Mouse (Mus musculus) CH12.LX (cell line): ENCODE measurements at regions not wholly inside any gene's neighbourhood (a gene's known extent, or its start where the extent isn't known, plus 50 kb on each side); places are given as distances from the start of the nearest gene placed in this dataset.

Source experiments
- DNase-seq: peaks from one replicate; pipeline ENCODE4 v3.0.0-alpha.2; 2013; ENCODE audit errors: extremely low read depth
- H3K27ac ChIP-seq: 2 replicates; pipeline ENCODE4 v1.5.1; 2012; ENCODE audit warnings: low read depth, mild to moderate bottlenecking, control low read depth, moderate library complexity; ENCODE audit not compliant: insufficient read depth
- H3K27me3 ChIP-seq: replicated peaks from 2 replicates; pipeline ENCODE3; 2012; ENCODE audit warnings: inconsistent platforms
- H3K36me3 ChIP-seq, 2 experiments: replicated peaks in 1 of 2; 2 replicates each; pipeline versions ENCODE3 to v1.6.1; 2012; ENCODE audit warnings: inconsistent platforms in 1 of 2, low read length in 1 of 2, mild to moderate bottlenecking in 1 of 2, mixed read lengths in 1 of 2, moderate library complexity in 1 of 2; ENCODE audit not compliant: control insufficient read depth in 1 of 2, insufficient read depth in 1 of 2
- H3K4me1 ChIP-seq, 2 experiments: 2 replicates each; pipeline ENCODE4 v1.6.1; 2012; ENCODE audit warnings: inconsistent platforms in 1 of 2, moderate library complexity in 1 of 2; ENCODE audit not compliant: insufficient read depth in 2 of 2, control insufficient read depth in 1 of 2
- H3K4me2 ChIP-seq: 2 replicates; pipeline ENCODE4 v1.6.1; 2012; ENCODE audit warnings: low read depth, mild to moderate bottlenecking, control low read depth; ENCODE audit not compliant: poor library complexity, insufficient read depth, severe bottlenecking
- H3K4me3 ChIP-seq, 3 experiments: fragments of 150-350 bp in 1 of 3; sonication (generic) in 1 of 3; replicated peaks in 1 of 3; 2 replicates each; pipeline versions ENCODE3 to v1.5.1; 2011 to 2012; ENCODE audit warnings: low read depth in 2 of 3, low read length in 2 of 3, mild to moderate bottlenecking in 2 of 3, moderate library complexity in 2 of 3, control low read depth in 1 of 3, improper control_type of control experiment in 1 of 3, inconsistent platforms in 1 of 3, mixed read lengths in 1 of 3; ENCODE audit not compliant: poor library complexity in 1 of 3
- H3K79me2 ChIP-seq: replicated peaks from 2 replicates; pipeline ENCODE4 v1.6.1; 2012; ENCODE audit warnings: mild to moderate bottlenecking, moderate library complexity; ENCODE audit not compliant: control insufficient read depth, poor library complexity, insufficient read depth, severe bottlenecking; ENCODE audit errors: extremely low read depth
- H3K9ac ChIP-seq: 2 replicates; pipeline ENCODE4 v1.6.1; 2012; ENCODE audit warnings: low read depth, mild to moderate bottlenecking, control low read depth, moderate library complexity; ENCODE audit not compliant: insufficient read depth
- H3K9me3 ChIP-seq: replicated peaks from 2 replicates; pipeline ENCODE3; 2012; ENCODE audit warnings: low read length, inconsistent platforms, mixed read lengths
- EP300 ChIP-seq: IDR thresholded peaks from 2 replicates; pipeline ENCODE4 v1.6.1; 2011; ENCODE audit warnings: low read length, improper control_type of control experiment
- ETS1 ChIP-seq: conservative IDR thresholded peaks from 2 replicates; pipeline ENCODE4 v1.6.1; 2012; ENCODE audit warnings: low read depth, mild to moderate bottlenecking, inconsistent platforms, low read length, improper control_type of control experiment, moderate library complexity
- GABPA ChIP-seq: IDR thresholded peaks from 2 replicates; pipeline ENCODE4 v1.6.1; 2012; ENCODE audit warnings: low read depth, low read length, improper control_type of control experiment, inconsistent platforms; ENCODE audit not compliant: insufficient replicate concordance
- IRF4 ChIP-seq: IDR thresholded peaks from 2 replicates; pipeline ENCODE4 v1.6.1; 2014; ENCODE audit warnings: low read depth, mild to moderate bottlenecking, inconsistent platforms, low read length, improper control_type of control experiment
- JUND ChIP-seq: conservative IDR thresholded peaks from 2 replicates; pipeline ENCODE4 v1.6.1; 2011; ENCODE audit warnings: low read depth, low read length, improper control_type of control experiment
- KAT2A ChIP-seq: IDR thresholded peaks from 2 replicates; pipeline ENCODE4 v1.6.1; 2012; ENCODE audit warnings: low read length, improper control_type of control experiment, inconsistent platforms; ENCODE audit not compliant: insufficient replicate concordance
- MAFK ChIP-seq: IDR thresholded peaks from 2 replicates; pipeline ENCODE4 v1.6.1; 2011; ENCODE audit warnings: low read length, improper control_type of control experiment; ENCODE audit not compliant: insufficient replicate concordance
- MAX ChIP-seq: IDR thresholded peaks from 2 replicates; pipeline ENCODE4 v1.6.1; 2011; ENCODE audit warnings: low read length, improper control_type of control experiment
- MEF2A ChIP-seq: IDR thresholded peaks from 2 replicates; pipeline ENCODE4 v1.6.1; 2014; ENCODE audit warnings: low read depth, mild to moderate bottlenecking, inconsistent platforms, low read length, improper control_type of control experiment, borderline replicate concordance
- MXI1 ChIP-seq: IDR thresholded peaks from 2 replicates; pipeline ENCODE4 v1.6.1; 2011; ENCODE audit warnings: mild to moderate bottlenecking, low read depth, low read length, improper control_type of control experiment
- MYC ChIP-seq: IDR thresholded peaks from 2 replicates; pipeline ENCODE4 v1.6.1; 2011; ENCODE audit warnings: low read depth, mild to moderate bottlenecking, improper control_type of control experiment, low read length
- NELFE ChIP-seq: IDR thresholded peaks from 2 replicates; pipeline ENCODE4 v1.6.1; 2011; ENCODE audit warnings: low read depth, low read length, improper control_type of control experiment
- PAX5 ChIP-seq: IDR thresholded peaks from 2 replicates; pipeline ENCODE4 v1.6.1; 2012; ENCODE audit warnings: low read length, inconsistent platforms, mixed read lengths
- POLR2A ChIP-seq: IDR thresholded peaks from 2 replicates; pipeline ENCODE4 v1.6.1; 2011; ENCODE audit warnings: low read depth, mild to moderate bottlenecking, improper control_type of control experiment, low read length
- SMC3 ChIP-seq: IDR thresholded peaks from 2 replicates; pipeline ENCODE4 v1.6.1; 2011; ENCODE audit warnings: low read depth, low read length, improper control_type of control experiment
- TBP ChIP-seq: conservative IDR thresholded peaks from 2 replicates; pipeline ENCODE4 v1.6.1; 2011; ENCODE audit warnings: low read depth, low read length, improper control_type of control experiment
- TCF12 ChIP-seq: IDR thresholded peaks from 2 replicates; pipeline ENCODE4 v1.6.1; 2014; ENCODE audit warnings: low read depth, mild to moderate bottlenecking, inconsistent platforms, low read length, improper control_type of control experiment
- UBTF ChIP-seq: IDR thresholded peaks from 2 replicates; pipeline ENCODE4 v1.6.1; 2012; ENCODE audit warnings: low read depth, mild to moderate bottlenecking, inconsistent platforms, low read length, improper control_type of control experiment, moderate library complexity
- USF1 ChIP-seq: IDR thresholded peaks from 2 replicates; pipeline ENCODE4 v1.6.1; 2014; ENCODE audit warnings: low read depth, mild to moderate bottlenecking, inconsistent platforms, low read length, improper control_type of control experiment
- ZKSCAN1 ChIP-seq: IDR thresholded peaks from 2 replicates; pipeline ENCODE4 v1.6.1; 2012; ENCODE audit warnings: low read depth, inconsistent platforms, low read length, improper control_type of control experiment, borderline replicate concordance
- ZMIZ1 ChIP-seq: IDR thresholded peaks from 2 replicates; pipeline ENCODE4 v1.6.1; 2012; ENCODE audit warnings: low read depth, mild to moderate bottlenecking, inconsistent platforms, low read length, improper control_type of control experiment
- ZNF384 ChIP-seq: IDR thresholded peaks from 2 replicates; pipeline ENCODE4 v1.6.1; 2012; ENCODE audit warnings: low read depth, low read length, improper control_type of control experiment, inconsistent platforms
- dilution Hi-C: fragments of 300-500 bp; cut with MboI; formaldehyde crosslinking; loops from 2 replicates; pipeline ENCODE4 v1.14.3; 2020; ENCODE audit warnings: low sequenced_read_pairs; ENCODE audit not compliant: extremely low pct_unique_long_range_greater_than_20kb, extremely low pct_ligation_motif_present
- in situ Hi-C: fragments of 300-500 bp; cut with MboI; formaldehyde crosslinking; loops from 3 replicates; pipeline ENCODE4 v1.14.3; 2019; ENCODE audit warnings: low sequenced_read_pairs, low pct_ligation_motif_present, low pct_unique_long_range_greater_than_20kb, mixed read lengths

DNA sequence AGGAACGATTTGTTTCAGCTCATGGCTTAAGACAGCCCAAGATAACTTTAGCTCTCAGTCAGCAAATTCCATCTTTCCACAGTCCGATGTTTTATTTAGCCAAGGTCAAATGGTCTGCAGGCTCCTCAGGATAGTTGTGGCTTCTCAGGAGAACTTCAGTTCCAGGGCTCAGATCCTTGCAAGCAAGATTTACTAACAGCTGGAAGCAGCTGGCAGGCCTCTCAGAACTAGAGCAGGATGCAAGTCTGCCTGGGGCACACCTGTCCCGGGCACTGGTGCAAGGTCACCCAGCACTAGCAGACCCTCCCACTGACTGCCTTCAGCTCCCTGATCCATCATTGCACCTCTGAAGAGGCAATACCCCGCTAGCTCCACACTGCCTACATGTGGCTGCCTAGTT is 227.8 kb downstream of the Prex1 start:
- Histone ChIP-seq H3K79me2 (no peaks in the 10 kb centered on the region), H3K9ac (no peak overlapping the region), H3K36me3 (no peaks in the 10 kb centered on the region), H3K9me3 (no peaks in the 10 kb centered on the region), H3K4me1 (peaks cover 20 to 40% of the 10 kb centered on the region in 2 experiments), H3K4me2 (no peak overlapping the region), H3K27me3 (no peaks in the 10 kb centered on the region), H3K4me3 (no peak overlapping the region), H3K27ac (no peak overlapping the region)
- in situ Hi-C loops: no loop called here
- dilution Hi-C loops: no loop called here
- no peak for DNase-seq
- TF ChIP-seq TBP: no peak
- no peak for TF ChIP-seq ETS1
- TF ChIP-seq MEF2A: no peak
- no peak for TF ChIP-seq JUND
- no peak for TF ChIP-seq ZNF384
- no peak for TF ChIP-seq TCF12
- no peak for TF ChIP-seq MAFK
- TF ChIP-seq EP300: no peak
- TF ChIP-seq UBTF: no peak
- no peak for TF ChIP-seq NELFE
- TF ChIP-seq, all 38 proteins: peak for 0

DNA sequence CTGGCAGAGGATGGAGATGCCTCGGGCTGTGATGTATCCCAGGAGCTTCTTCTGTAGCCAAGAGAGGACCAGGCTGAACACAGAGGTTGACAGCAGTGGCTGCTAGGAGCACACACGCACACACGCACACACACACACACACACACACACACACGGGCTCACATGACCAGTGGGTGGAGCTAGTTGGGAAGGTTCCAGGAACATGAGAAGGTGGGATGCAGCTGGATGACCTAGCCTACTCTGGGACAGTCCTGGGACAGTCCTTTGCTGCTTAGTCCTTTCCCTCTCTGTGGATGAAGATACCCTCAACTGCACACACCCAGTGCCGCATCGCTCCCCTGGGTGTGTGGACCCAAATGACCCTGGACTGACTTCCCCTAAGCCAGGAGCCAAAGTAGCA is 228.3 kb downstream of the Prex1 start:
- H3K4me1 ChIP-seq: peaks cover 20 to 43% of the 10 kb centered on the region in 2 experiments
- dilution Hi-C loops: no loop called here
- no peaks in the 10 kb centered on the region for H3K27me3 ChIP-seq
- H3K4me3 ChIP-seq: no peak overlapping the region
- no peak for TF ChIP-seq SMC3
- no peak for TF ChIP-seq MAX
- no peak for TF ChIP-seq MXI1
- TF ChIP-seq ETS1: no peak
- TF ChIP-seq MYC: no peak
- TF ChIP-seq KAT2A: no peak
- TF ChIP-seq POLR2A: no peak
- no peak for TF ChIP-seq GABPA
- TF ChIP-seq ZMIZ1: no peak
- no peak for TF ChIP-seq NELFE
- no peak for TF ChIP-seq UBTF
- TF ChIP-seq TCF12: no peak
- TF ChIP-seq ZKSCAN1: no peak
- no peak for TF ChIP-seq USF1
- TF ChIP-seq MEF2A: no peak
- TF ChIP-seq PAX5: no peak
- TF ChIP-seq IRF4: no peak
- no peak for TF ChIP-seq MAFK
- TF ChIP-seq, all 38 proteins: peak for 0
- H3K4me2 ChIP-seq: no peak overlapping the region
- H3K36me3 ChIP-seq: no peaks in the 10 kb centered on the region
- H3K9ac ChIP-seq: no peak overlapping the region
- no peak overlapping the region for H3K27ac ChIP-seq
- no peak for DNase-seq
- in situ Hi-C loops: no loop called here
- no peaks in the 10 kb centered on the region for H3K79me2 ChIP-seq
- no peaks in the 10 kb centered on the region for H3K9me3 ChIP-seq
